Mouse (Mus musculus) MEL (cell line): ENCODE measurements around the gene Rtn4rl2.

Experiments used
- CTCF ChIP-seq, 3 experiments: IDR thresholded peaks in 2 of 3; conservative IDR thresholded peaks in 1 of 3; 2 replicates each; pipeline ENCODE4 v1.5.1; 2011 to 2012; ENCODE audit warnings: low read length in 3 of 3, low read depth in 2 of 3, mild to moderate bottlenecking in 2 of 3, improper control_type of control experiment in 1 of 3, inconsistent platforms in 1 of 3, mixed read lengths in 1 of 3, moderate library complexity in 1 of 3; ENCODE audit not compliant: control insufficient read depth in 1 of 3, insufficient read depth in 1 of 3, poor library complexity in 1 of 3, severe bottlenecking in 1 of 3
- EP300 ChIP-seq, 2 experiments: IDR thresholded peaks; 2 replicates each; pipeline ENCODE4 v1.6.1; 2011; ENCODE audit warnings: improper control_type of control experiment in 2 of 2, low read length in 2 of 2, low read depth in 1 of 2, mild to moderate bottlenecking in 1 of 2
- MAFK ChIP-seq: IDR thresholded peaks from 2 replicates; pipeline ENCODE4 v1.6.1; 2011; ENCODE audit warnings: low read depth, mild to moderate bottlenecking, low read length, improper control_type of control experiment, borderline replicate concordance
- MAZ ChIP-seq: IDR thresholded peaks from 2 replicates; pipeline ENCODE4 v1.6.1; 2012; ENCODE audit warnings: low read depth, mild to moderate bottlenecking, inconsistent platforms, low read length, improper control_type of control experiment
- POLR2A ChIP-seq, 2 experiments: IDR thresholded peaks; 2 replicates each; pipeline ENCODE4 v1.6.1; 2011 to 2012; ENCODE audit warnings: low read length in 2 of 2, mild to moderate bottlenecking in 2 of 2, control low read depth in 1 of 2, improper control_type of control experiment in 1 of 2, low read depth in 1 of 2, moderate library complexity in 1 of 2; ENCODE audit not compliant: control insufficient read depth in 1 of 2, insufficient read depth in 1 of 2, poor library complexity in 1 of 2
- TAL1 ChIP-seq: IDR thresholded peaks from 2 replicates; pipeline ENCODE4 v1.6.1; 2012; ENCODE audit warnings: mild to moderate bottlenecking, inconsistent platforms, low read length, moderate library complexity, mixed read lengths
- USF1 ChIP-seq: IDR thresholded peaks from 2 replicates; pipeline ENCODE4 v1.6.1; 2014; ENCODE audit warnings: low read depth, mild to moderate bottlenecking, inconsistent platforms, low read length, improper control_type of control experiment, moderate library complexity
- ZNF384 ChIP-seq: IDR thresholded peaks from 2 replicates; pipeline ENCODE4 v1.6.1; 2012; ENCODE audit warnings: low read depth, mild to moderate bottlenecking, inconsistent platforms, low read length, improper control_type of control experiment

- TF ChIP-seq POLR2A (IDR thresholded peaks at IDR 0.05; ENCODE audit: control insufficient read depth in 1 of 2, insufficient read depth in 1 of 2, low read depth in 1 of 2, low read length in 2 of 2, poor library complexity in 1 of 2) (no peak), MAFK (no peak), CTCF (IDR thresholded peaks at IDR 0.05 in 2 of 3, conservative IDR thresholded peaks at IDR 0.05 in 1 of 3; ENCODE audit: control insufficient read depth in 1 of 3, insufficient read depth in 1 of 3, low read depth in 2 of 3, low read length in 3 of 3, poor library complexity in 1 of 3, severe bottlenecking in 1 of 3) (peak; percentile 77 to 99 (median 86); a peak in 5 of 6 replicates), EP300 (IDR thresholded peaks at IDR 0.05; ENCODE audit: low read depth in 1 of 2, low read length in 2 of 2) (no peak), ZNF384 (peak; percentile 10; the same call in 1 of the 2 replicates), USF1 (no peak), MAZ (no peak), TAL1 (no peak)
Measured at GRCm38 (mm10) chr2:84831666-84832391, 54.7 kb downstream of the Rtn4rl2 start.
